Mouse (Mus musculus) layer of hippocampus, postnatal 36 days (tissue): ENCODE measurements around the gene Ap4s1. TPM values are rescaled to one million over a fixed set of nuclear protein-coding genes. Genes with fewer than 3 reads are reported as not detected.
A peak's percentile ranks its signal among the peaks of the same experiment; 100 is the strongest.

Experiments used
- DNase-seq, 2 experiments: peaks; one replicate each; pipeline ENCODE4 v3.0.0; 2022
- total RNA-seq, 2 experiments: library from RNA; stranded (reverse); gene quantifications; 2 replicates each; pipeline ENCODE4 v1.2.3; 2021

Ap4s1 gene
- total RNA-seq, 2 experiments from 2014 or later: 49.6 to 51.1 TPM

GRCm38 (mm10) chr12:51704572-51704971, 13.7 kb downstream of the Ap4s1 start:
- DNase-seq: no peak

GRCm38 (mm10) chr12:51705778-51706177, 14.9 kb downstream of the Ap4s1 start:
- DNase-seq: no peak

GRCm38 (mm10) chr12:51706673-51707235, 15.9 kb downstream of the Ap4s1 start:
- DNase-seq: no peak

GRCm38 (mm10) chr12:51708941-51709686, 18.3 kb downstream of the Ap4s1 start:
- DNase-seq: peak; percentile 78 to 82

- DNase-seq: no peak
Measured at GRCm38 (mm10) chr12:51709741-51710140, 18.9 kb downstream of the Ap4s1 start.

- DNase-seq: no peak
Measured at GRCm38 (mm10) chr12:51710154-51710553, 19.3 kb downstream of the Ap4s1 start.

- DNase-seq: no peak
Measured at GRCm38 (mm10) chr12:51712685-51713084, 21.9 kb downstream of the Ap4s1 start.

GRCm38 (mm10) chr12:51718617-51719016, 27.8 kb downstream of the Ap4s1 start:
- no peak for DNase-seq

GRCm38 (mm10) chr12:51721836-51722235, 31.0 kb downstream of the Ap4s1 start:
- no peak for DNase-seq

GRCm38 (mm10) chr12:51729058-51729457, 38.2 kb downstream of the Ap4s1 start:
- DNase-seq: no peak

- DNase-seq: no peak
Measured at GRCm38 (mm10) chr12:51729827-51730226, 39.0 kb downstream of the Ap4s1 start.

- DNase-seq: no peak
Measured at GRCm38 (mm10) chr12:51734605-51735211, 43.9 kb downstream of the Ap4s1 start.

- no peak for DNase-seq
Measured at GRCm38 (mm10) chr12:51735840-51736271, 45.0 kb downstream of the Ap4s1 start.

- no peak for DNase-seq
Measured at GRCm38 (mm10) chr12:51736381-51736780, 45.5 kb downstream of the Ap4s1 start.

GRCm38 (mm10) chr12:51736807-51737206, 46.0 kb downstream of the Ap4s1 start:
- no peak for DNase-seq

GRCm38 (mm10) chr12:51741690-51742089, 50.9 kb downstream of the Ap4s1 start:
- DNase-seq: no peak

GRCm38 (mm10) chr12:51744957-51745356, 54.1 kb downstream of the Ap4s1 start:
- no peak for DNase-seq

- DNase-seq: no peak
Measured at GRCm38 (mm10) chr12:51747348-51747747, 56.5 kb downstream of the Ap4s1 start.

- DNase-seq: no peak
Measured at GRCm38 (mm10) chr12:51755938-51756598, 65.2 kb downstream of the Ap4s1 start.

- no peak for DNase-seq
Measured at GRCm38 (mm10) chr12:51756599-51756961, 65.7 kb downstream of the Ap4s1 start.

- no peak for DNase-seq
Measured at GRCm38 (mm10) chr12:51759374-51759773, 68.5 kb downstream of the Ap4s1 start.

- DNase-seq: no peak
Measured at GRCm38 (mm10) chr12:51767454-51767853, 76.6 kb downstream of the Ap4s1 start.

GRCm38 (mm10) chr12:51768702-51769101, 77.9 kb downstream of the Ap4s1 start:
- DNase-seq: no peak
